Mouse (Mus musculus) CH12.LX (cell line): ENCODE results near the gene Pdcd11. TPM values are rescaled to one million over a fixed set of nuclear protein-coding genes. Genes with fewer than 3 reads are reported as not detected.
A peak's percentile ranks its signal among the peaks of the same experiment; 100 is the strongest.

ENCODE experiments used
- DNase-seq: peaks from one replicate; pipeline ENCODE4 v3.0.0-alpha.2; 2013; ENCODE audit errors: extremely low read depth
- H3K27ac ChIP-seq: 2 replicates; pipeline ENCODE4 v1.5.1; 2012; ENCODE audit warnings: low read depth, mild to moderate bottlenecking, control low read depth, moderate library complexity; ENCODE audit not compliant: insufficient read depth
- H3K27me3 ChIP-seq: replicated peaks from 2 replicates; pipeline ENCODE3; 2012; ENCODE audit warnings: inconsistent platforms
- H3K36me3 ChIP-seq, 2 experiments: replicated peaks in 1 of 2; 2 replicates each; pipeline versions ENCODE3 to v1.6.1; 2012; ENCODE audit warnings: inconsistent platforms in 1 of 2, low read length in 1 of 2, mild to moderate bottlenecking in 1 of 2, mixed read lengths in 1 of 2, moderate library complexity in 1 of 2; ENCODE audit not compliant: control insufficient read depth in 1 of 2, insufficient read depth in 1 of 2
- H3K4me1 ChIP-seq, 2 experiments: 2 replicates each; pipeline ENCODE4 v1.6.1; 2012; ENCODE audit warnings: inconsistent platforms in 1 of 2, moderate library complexity in 1 of 2; ENCODE audit not compliant: insufficient read depth in 2 of 2, control insufficient read depth in 1 of 2
- H3K4me2 ChIP-seq: 2 replicates; pipeline ENCODE4 v1.6.1; 2012; ENCODE audit warnings: low read depth, mild to moderate bottlenecking, control low read depth; ENCODE audit not compliant: poor library complexity, insufficient read depth, severe bottlenecking
- H3K4me3 ChIP-seq, 3 experiments: fragments of 150-350 bp in 1 of 3; sonication (generic) in 1 of 3; replicated peaks in 1 of 3; 2 replicates each; pipeline versions ENCODE3 to v1.5.1; 2011 to 2012; ENCODE audit warnings: low read depth in 2 of 3, low read length in 2 of 3, mild to moderate bottlenecking in 2 of 3, moderate library complexity in 2 of 3, control low read depth in 1 of 3, improper control_type of control experiment in 1 of 3, inconsistent platforms in 1 of 3, mixed read lengths in 1 of 3; ENCODE audit not compliant: poor library complexity in 1 of 3
- H3K79me2 ChIP-seq: replicated peaks from 2 replicates; pipeline ENCODE4 v1.6.1; 2012; ENCODE audit warnings: mild to moderate bottlenecking, moderate library complexity; ENCODE audit not compliant: control insufficient read depth, poor library complexity, insufficient read depth, severe bottlenecking; ENCODE audit errors: extremely low read depth
- H3K9ac ChIP-seq: 2 replicates; pipeline ENCODE4 v1.6.1; 2012; ENCODE audit warnings: low read depth, mild to moderate bottlenecking, control low read depth, moderate library complexity; ENCODE audit not compliant: insufficient read depth
- H3K9me3 ChIP-seq: replicated peaks from 2 replicates; pipeline ENCODE3; 2012; ENCODE audit warnings: low read length, inconsistent platforms, mixed read lengths
- BHLHE40 ChIP-seq: IDR thresholded peaks from 2 replicates; pipeline ENCODE4 v1.6.1; 2011; ENCODE audit warnings: mild to moderate bottlenecking, low read depth, low read length, improper control_type of control experiment
- CTCF ChIP-seq, 2 experiments: IDR thresholded peaks in 1 of 2; conservative IDR thresholded peaks in 1 of 2; 2 replicates each; pipeline ENCODE4 v1.5.1; 2011 to 2012; ENCODE audit warnings: low read depth in 2 of 2, low read length in 2 of 2, improper control_type of control experiment in 1 of 2, inconsistent platforms in 1 of 2, mild to moderate bottlenecking in 1 of 2, moderate library complexity in 1 of 2
- ELF1 ChIP-seq: IDR thresholded peaks from 2 replicates; pipeline ENCODE4 v1.6.1; 2014; ENCODE audit warnings: low read depth, mild to moderate bottlenecking, inconsistent platforms, low read length, improper control_type of control experiment
- EP300 ChIP-seq: IDR thresholded peaks from 2 replicates; pipeline ENCODE4 v1.6.1; 2011; ENCODE audit warnings: low read length, improper control_type of control experiment
- KAT2A ChIP-seq: IDR thresholded peaks from 2 replicates; pipeline ENCODE4 v1.6.1; 2012; ENCODE audit warnings: low read length, improper control_type of control experiment, inconsistent platforms; ENCODE audit not compliant: insufficient replicate concordance
- MAX ChIP-seq: IDR thresholded peaks from 2 replicates; pipeline ENCODE4 v1.6.1; 2011; ENCODE audit warnings: low read length, improper control_type of control experiment
- MAZ ChIP-seq: IDR thresholded peaks from 2 replicates; pipeline ENCODE4 v1.6.1; 2012; ENCODE audit warnings: low read depth, mild to moderate bottlenecking, inconsistent platforms, low read length, improper control_type of control experiment, moderate library complexity
- MEF2A ChIP-seq: IDR thresholded peaks from 2 replicates; pipeline ENCODE4 v1.6.1; 2014; ENCODE audit warnings: low read depth, mild to moderate bottlenecking, inconsistent platforms, low read length, improper control_type of control experiment, borderline replicate concordance
- MYC ChIP-seq: IDR thresholded peaks from 2 replicates; pipeline ENCODE4 v1.6.1; 2011; ENCODE audit warnings: low read depth, mild to moderate bottlenecking, improper control_type of control experiment, low read length
- RCOR1 ChIP-seq: conservative IDR thresholded peaks from 2 replicates; pipeline ENCODE4 v1.6.1; 2012; ENCODE audit warnings: low read depth, mild to moderate bottlenecking, inconsistent platforms, low read length, improper control_type of control experiment
- TBP ChIP-seq: conservative IDR thresholded peaks from 2 replicates; pipeline ENCODE4 v1.6.1; 2011; ENCODE audit warnings: low read depth, low read length, improper control_type of control experiment
- UBTF ChIP-seq: IDR thresholded peaks from 2 replicates; pipeline ENCODE4 v1.6.1; 2012; ENCODE audit warnings: low read depth, mild to moderate bottlenecking, inconsistent platforms, low read length, improper control_type of control experiment, moderate library complexity
- USF2 ChIP-seq: conservative IDR thresholded peaks from 2 replicates; pipeline ENCODE4 v1.6.1; 2011; ENCODE audit warnings: low read depth, low read length, improper control_type of control experiment
- ZC3H11A ChIP-seq: IDR thresholded peaks from 2 replicates; pipeline ENCODE4 v1.6.1; 2012; ENCODE audit warnings: low read depth, mild to moderate bottlenecking, inconsistent platforms, low read length, improper control_type of control experiment
- ZKSCAN1 ChIP-seq: IDR thresholded peaks from 2 replicates; pipeline ENCODE4 v1.6.1; 2012; ENCODE audit warnings: low read depth, inconsistent platforms, low read length, improper control_type of control experiment, borderline replicate concordance
- ZNF384 ChIP-seq: IDR thresholded peaks from 2 replicates; pipeline ENCODE4 v1.6.1; 2012; ENCODE audit warnings: low read depth, low read length, improper control_type of control experiment, inconsistent platforms
- dilution Hi-C: fragments of 300-500 bp; cut with MboI; formaldehyde crosslinking; loops from 2 replicates; pipeline ENCODE4 v1.14.3; 2020; ENCODE audit warnings: low sequenced_read_pairs; ENCODE audit not compliant: extremely low pct_unique_long_range_greater_than_20kb, extremely low pct_ligation_motif_present
- in situ Hi-C: fragments of 300-500 bp; cut with MboI; formaldehyde crosslinking; loops from 3 replicates; pipeline ENCODE4 v1.14.3; 2019; ENCODE audit warnings: low sequenced_read_pairs, low pct_ligation_motif_present, low pct_unique_long_range_greater_than_20kb, mixed read lengths
- polyA plus RNA-seq: library from polyadenylated mRNA; unstranded; fragments of >175 nt; gene quantifications from 2 replicates; pipeline ENCODE4 v1.2.1, GENCODE M21; 2012; ENCODE audit warnings: low read depth; ENCODE audit not compliant: insufficient read length
- total RNA-seq, 2 experiments: library from RNA; depleted of rRNA; stranded (reverse); fragments of 300-350 nt in 1 of 2; fragments of >200 nt in 1 of 2; gene quantifications; 2 replicates each; pipeline ENCODE4 v1.2.3; 2012 to 2014

Pdcd11 gene
- total and polyA plus RNA-seq, 3 experiments, result 26.6 to 78.0 (median 49.7) TPM

- H3K9ac ChIP-seq, result no peak overlapping the region
- DNase-seq, result no peak
- H3K4me2 ChIP-seq, result no peak overlapping the region
- H3K4me1 ChIP-seq, result no peaks in the 10 kb centered on the region
- no peak for TF ChIP-seq ZKSCAN1
- no peak for TF ChIP-seq EP300
- TF ChIP-seq ZC3H11A, result no peak
- no peak for TF ChIP-seq ELF1
- no peak for TF ChIP-seq ZNF384
- TF ChIP-seq BHLHE40, result no peak
- TF ChIP-seq MEF2A, result no peak
- no peak for TF ChIP-seq KAT2A
- no peak for TF ChIP-seq MAZ
- TF ChIP-seq MAX, result no peak
- TF ChIP-seq RCOR1, result no peak
- TF ChIP-seq, all 38 proteins: peak for 0
- H3K4me3 ChIP-seq, result no peak overlapping the region
- H3K79me2 ChIP-seq, result no peaks in the 10 kb centered on the region
- no peaks in the 10 kb centered on the region for H3K9me3 ChIP-seq
- no peaks in the 10 kb centered on the region for H3K27me3 ChIP-seq
- dilution Hi-C loops (no loop called here), in situ Hi-C loops (no loop called here)
- no peaks in the 10 kb centered on the region for H3K36me3 ChIP-seq
- no peak overlapping the region for H3K27ac ChIP-seq
Observed at GRCm38 (mm10) chr19:47057684-47058083, 32.9 kb upstream of the Pdcd11 start.

- Histone ChIP-seq H3K79me2 (peaks cover 10% of the 10 kb centered on the region), H3K4me2 (no peak overlapping the region), H3K27ac (no peak overlapping the region), H3K27me3 (no peaks in the 10 kb centered on the region), H3K4me3 (no peak overlapping the region), H3K36me3 (peaks cover 0 to 10% of the 10 kb centered on the region in 2 experiments), H3K9ac (no peak overlapping the region), H3K4me1 (peaks cover 0 to 16% of the 10 kb centered on the region in 2 experiments; a peak in 2 of 4 replicates), H3K9me3 (no peaks in the 10 kb centered on the region)
- TF ChIP-seq TBP, result no peak
- no peak for TF ChIP-seq MEF2A
- TF ChIP-seq ZNF384, result peak; percentile 3; the same call in 1 of the 2 replicates
- no peak for TF ChIP-seq USF2
- peak; percentile 19 to 41; a peak in 3 of 4 replicates for TF ChIP-seq CTCF (conservative IDR thresholded peaks at IDR 0.05 in 1 of 2, IDR thresholded peaks at IDR 0.05 in 1 of 2; ENCODE audit: low read depth in 2 of 2, low read length in 2 of 2)
- TF ChIP-seq MYC, result no peak
- TF ChIP-seq UBTF, result no peak
- dilution Hi-C loops, result no loop called here
- in situ Hi-C loops, result no loop called here
- DNase-seq, result no peak
Observed at GRCm38 (mm10) chr19:47065860-47066259, 24.7 kb upstream of the Pdcd11 start.
